Mouse (Mus musculus) layer of hippocampus, adult 9-11 months (tissue): Measurements from ENCODE around the gene Snrnp35.
"Not testable (repeated sequence)": the region's sequence is repeated elsewhere in the genome, so short reads cannot be mapped to it uniquely, and the experiment has no call there.

Experiments used
- DNase-seq: peaks from one replicate; pipeline ENCODE4 v3.0.0; 2022

Gene Snrnp35

DNA sequence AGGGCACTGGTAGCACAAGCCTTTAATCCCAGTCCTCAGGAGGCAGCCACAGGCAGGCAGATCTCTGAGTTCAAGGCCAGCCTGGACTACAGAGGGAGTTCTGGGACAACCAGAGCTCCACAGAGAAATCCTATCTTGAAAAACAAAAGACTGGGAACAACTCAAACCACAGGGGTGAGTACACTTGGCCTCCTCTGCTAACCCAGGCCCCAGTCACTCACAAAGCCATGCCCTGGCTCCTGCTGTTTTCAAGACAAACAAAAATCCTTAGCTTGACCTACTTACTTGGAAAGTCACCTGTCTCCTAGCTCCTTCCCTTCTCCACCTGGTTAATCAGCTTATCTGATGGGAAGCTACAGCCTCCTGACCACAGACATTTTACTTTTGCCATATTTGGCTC is 18.0 kb upstream of the Snrnp35 start:
- no peak for DNase-seq

- no peak for DNase-seq
Observed at GRCm38 (mm10) chr5:124467766-124468165, 15.2 kb upstream of the Snrnp35 start.

GRCm38 (mm10) chr5:124468365-124468764 is 14.6 kb upstream of the Snrnp35 start:
- DNase-seq: no peak

- DNase-seq: no peak
Observed at GRCm38 (mm10) chr5:124469486-124469885, 13.4 kb upstream of the Snrnp35 start.

- DNase-seq: no peak
Observed at GRCm38 (mm10) chr5:124470591-124471171, 12.3 kb upstream of the Snrnp35 start.

DNA sequence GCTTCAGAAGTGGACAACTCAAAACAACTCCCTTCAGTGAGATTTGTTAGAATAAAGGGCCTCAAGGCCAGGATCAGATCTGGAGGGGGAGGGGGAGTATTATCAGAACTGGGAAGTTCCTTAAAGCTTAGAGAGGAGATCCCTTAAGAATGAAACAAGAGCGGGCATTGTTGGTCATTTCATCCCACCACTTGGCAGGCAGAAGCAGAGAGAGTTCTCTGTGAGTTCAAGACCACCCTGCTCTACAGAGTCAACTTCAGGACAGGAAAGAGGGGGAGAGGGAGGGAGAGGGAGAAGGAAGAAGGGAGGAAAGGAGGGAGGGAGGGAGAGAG is 4.1 kb upstream of the Snrnp35 start:
- no peak for DNase-seq

DNA sequence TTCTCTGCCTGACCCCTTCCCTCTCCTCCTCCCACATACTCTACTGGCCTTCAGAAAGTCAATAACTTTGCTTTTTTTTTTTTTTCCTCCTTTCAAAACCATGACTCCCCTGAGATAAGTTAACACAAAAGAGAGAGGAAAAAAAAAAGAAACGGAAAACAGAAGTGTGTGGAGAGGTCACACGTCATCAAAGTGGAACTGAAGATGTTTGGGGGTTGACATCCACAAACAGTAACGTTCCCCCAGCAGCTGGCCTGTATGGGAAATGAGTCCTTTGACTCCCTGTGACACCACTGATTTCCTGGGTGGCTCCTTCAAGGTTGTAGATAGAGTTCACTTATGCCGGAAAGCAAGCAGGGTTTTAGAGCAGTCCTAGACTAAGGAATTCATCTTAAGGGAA is 2.8 kb upstream of the Snrnp35 start:
- DNase-seq: no peak

DNA sequence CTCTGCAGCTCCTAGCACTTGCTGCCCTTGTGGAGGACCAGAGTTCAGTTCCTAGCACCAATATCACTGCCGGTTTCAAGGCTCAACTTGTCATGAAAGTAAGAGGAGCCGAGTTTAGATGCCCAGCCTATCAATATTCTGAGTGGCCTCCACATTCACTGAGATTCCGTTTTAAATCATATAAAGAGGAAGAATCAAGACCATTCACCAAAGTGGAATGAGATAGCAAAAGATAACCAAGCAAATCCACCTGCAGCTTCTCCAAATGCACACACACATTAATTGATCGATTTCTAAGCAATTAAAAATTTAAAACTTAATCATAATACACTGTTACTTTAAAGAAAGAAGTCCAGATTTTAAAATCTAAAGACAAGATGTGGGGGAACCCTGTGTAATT is 1.2 kb upstream of the Snrnp35 start:
- DNase-seq: no peak

DNA sequence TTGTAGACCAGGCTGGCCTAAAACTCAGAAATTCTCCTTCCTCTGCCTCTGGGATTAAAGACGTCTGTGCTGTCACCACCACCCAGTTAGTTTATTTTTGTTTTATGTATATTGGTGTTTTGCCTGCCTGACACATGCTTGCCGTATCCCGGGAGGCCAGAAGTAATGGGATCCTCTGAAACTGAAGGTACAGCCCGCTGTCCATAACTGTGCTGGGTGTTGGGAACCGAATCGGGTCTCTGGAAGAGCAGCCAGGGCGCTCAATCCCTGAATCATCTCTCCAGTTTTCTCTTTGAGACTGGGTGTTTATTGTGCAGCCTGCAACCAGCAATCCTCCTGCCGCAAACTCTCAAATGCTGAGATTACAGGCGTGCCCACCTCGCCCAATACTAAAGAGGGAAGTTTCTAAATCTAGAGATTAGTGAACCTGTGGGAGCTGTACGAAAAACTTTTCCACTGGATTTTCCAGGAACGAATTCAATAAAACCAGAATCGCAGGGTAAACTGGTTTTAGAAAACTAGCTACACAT is 433 bp upstream of the Snrnp35 start:
- DNase-seq: no peak

DNA sequence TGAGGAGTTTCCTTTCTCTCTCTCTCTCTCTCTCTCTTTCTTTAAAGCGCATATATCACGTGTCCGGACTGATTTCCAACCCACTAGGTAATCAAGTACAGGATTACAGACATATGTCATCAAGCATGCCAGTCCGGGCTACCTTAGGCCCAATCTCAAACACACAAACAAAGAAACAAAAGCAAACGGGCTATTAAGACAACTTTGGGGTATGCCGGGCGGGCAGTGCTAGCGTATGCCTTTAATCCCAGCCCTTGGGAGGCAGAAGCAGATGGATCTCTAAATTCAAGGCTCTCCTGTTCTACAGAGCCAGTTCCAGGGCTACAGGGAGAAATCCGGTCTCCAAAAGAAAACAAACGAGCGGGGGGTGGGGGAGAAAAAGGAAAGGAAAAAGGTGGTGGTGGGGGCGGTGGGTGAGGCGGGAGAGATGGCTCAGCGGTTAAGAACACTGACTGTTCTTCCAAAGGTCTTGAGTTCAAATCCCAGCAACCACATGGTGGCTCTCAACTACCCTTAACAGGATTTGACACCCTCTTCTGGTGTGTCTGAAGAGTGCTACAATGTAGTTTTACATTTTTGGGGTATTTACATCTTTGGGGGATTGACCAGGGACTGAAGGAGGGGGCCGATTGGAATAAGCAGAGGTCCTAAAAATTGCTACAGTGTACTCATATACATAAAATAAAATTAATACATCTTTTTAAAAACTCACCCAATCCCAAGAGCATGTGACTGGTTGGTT is 892 bp downstream of the Snrnp35 start:
- DNase-seq: no peak

DNA sequence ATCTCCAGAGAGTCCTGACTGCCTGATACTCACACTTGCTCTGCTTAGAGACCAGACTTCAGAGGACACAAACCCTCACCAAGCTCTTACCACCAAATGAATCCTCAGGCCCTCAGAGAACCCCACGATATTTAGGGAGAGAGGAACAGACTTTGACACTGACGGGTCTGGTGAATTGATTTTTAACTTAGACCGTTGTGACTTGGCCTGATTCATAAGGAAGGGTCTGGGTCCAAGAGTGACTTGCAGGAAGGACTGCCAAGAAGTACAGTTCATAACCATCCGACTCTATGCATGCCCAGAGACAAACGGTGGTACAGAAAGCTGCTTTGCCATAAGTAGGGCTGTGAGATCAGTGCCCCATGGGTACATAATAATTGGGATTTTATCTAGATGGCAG is 2.7 kb downstream of the Snrnp35 start:
- no peak for DNase-seq

DNA sequence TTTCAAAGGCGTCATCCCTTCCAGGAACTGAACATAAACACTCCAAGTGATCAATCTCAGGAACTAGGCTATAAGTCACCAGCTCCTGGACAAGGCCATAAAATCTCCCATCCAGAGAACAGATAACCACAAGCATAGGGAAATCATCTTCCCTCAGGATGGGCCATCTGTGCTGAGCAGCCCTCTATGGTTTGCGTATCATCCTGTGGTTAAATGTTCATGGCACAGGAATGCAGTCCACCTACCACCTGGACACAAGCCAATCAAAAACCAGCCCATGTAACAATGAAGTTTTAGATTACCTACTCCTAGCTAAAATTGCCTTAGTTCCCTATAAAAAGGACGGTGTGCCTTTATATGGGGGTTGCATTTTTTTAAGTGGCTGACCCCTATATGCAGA is 6.0 kb downstream of the Snrnp35 start:
- no peak for DNase-seq

DNA sequence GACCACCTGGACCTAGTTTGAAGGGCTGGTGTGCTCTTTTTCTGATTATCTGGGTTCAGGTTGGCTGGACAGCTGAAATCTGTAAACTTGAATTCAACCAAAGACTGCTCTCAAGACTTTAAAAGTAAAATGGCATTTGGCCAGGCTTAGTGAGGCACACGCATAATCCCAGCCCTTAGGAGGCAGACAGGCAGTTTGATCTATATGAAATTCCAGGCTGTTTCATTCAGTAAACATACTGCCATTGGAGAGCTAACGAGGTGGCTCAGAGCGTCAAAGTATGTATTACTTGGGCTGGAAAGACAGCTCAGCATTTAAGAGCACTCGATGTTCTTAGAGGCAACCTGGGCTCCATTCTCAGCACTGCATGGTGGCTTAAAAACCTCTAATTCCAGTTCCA is 8.8 kb downstream of the Snrnp35 start:
- DNase-seq: no peak

DNA sequence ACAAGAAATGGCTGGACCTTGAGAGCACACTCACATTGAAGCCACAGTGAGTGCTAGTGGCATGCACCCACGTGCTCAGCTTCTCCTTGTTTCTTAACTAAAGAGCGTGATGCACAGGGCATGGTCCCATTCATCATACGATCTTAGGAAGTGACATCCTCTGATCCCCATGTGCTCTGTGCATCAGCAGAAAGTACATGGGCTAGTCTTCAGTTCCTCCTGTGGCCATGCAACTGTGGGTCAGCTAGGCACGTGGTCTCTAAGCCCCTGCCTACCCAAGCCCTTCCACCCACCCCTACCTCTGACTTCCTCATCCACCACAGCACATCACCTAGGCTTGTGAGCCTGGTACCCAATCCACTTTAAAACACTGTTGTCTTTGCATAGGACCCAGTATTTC is 9.7 kb downstream of the Snrnp35 start:
- peak; percentile 83 for DNase-seq

DNA sequence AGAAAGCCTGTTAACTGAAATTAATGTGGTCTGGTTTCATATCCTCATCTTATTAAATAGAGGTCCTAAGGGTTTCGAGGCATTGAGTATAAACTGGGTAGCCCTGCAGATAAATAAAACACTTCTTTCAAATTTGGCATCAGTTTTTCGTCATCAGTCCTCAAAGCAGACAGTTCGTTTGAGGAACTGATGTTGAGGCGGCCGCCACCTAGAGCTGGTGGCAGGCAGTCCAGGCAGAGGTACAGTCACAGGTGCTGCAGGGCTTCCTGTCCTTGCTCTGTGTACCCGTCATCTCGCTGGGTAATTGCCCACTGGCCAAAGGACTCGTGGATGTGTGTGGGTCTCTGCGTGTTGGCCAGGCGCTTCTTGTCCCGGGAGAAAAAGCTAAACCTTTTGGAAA is 10.5 kb downstream of the Snrnp35 start:
- no peak for DNase-seq

- DNase-seq: no peak
Observed at GRCm38 (mm10) chr5:124495547-124495946, 12.6 kb downstream of the Snrnp35 start.

- no peak for DNase-seq
Observed at GRCm38 (mm10) chr5:124496614-124497514, 13.9 kb downstream of the Snrnp35 start.

DNA sequence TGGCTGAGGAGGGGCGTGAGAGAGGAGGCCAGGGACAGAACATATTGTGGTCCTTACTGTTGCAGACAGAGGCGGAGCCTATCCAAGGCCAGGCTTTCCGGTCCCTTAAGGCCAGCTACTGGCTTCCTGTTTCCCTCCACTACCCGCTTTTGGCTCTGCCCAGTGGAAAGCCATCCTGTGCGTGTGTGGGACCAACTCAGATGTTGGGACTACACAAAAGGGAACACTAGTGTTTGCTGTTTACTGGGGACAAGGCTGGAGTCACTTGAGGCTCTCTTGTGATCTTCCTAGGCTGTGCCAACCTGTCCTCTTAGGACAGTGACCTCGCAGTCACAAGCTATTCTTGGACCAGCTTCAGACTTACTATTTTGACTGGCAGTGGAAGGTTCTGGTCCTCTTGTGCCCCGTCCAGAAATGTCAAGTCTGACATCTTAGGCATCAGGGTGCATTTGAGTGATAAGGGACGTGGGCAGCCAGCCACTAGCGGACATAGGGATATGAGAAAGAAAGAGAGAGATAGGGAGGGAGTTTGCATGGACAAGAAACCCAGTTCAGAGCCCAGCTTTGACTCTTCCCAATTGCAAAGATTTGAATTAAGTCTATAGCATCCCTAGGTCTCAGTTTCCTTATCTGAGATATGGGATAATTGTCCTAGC is 15.4 kb downstream of the Snrnp35 start:
- DNase-seq: peak; percentile 74

DNA sequence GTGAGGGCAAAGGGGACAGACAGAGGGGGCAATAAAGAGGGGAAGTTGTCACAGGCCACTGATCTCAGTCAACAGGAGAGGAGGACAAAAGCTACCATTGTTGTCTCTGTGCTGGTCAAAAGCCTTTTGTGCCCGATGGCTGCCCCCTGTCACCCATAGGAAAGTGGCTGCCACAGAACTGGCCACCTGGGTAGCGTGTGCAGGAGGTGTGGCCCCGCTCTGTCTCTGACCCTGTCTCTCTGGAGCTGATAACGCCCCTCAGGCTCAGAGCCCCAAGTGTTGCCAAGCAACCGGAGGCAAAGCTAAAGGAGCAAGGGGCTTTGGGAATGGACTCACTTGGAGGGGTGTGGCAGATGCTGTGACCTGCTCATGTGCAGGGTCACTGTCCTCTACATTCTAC is 16.1 kb downstream of the Snrnp35 start:
- DNase-seq: no peak

DNA sequence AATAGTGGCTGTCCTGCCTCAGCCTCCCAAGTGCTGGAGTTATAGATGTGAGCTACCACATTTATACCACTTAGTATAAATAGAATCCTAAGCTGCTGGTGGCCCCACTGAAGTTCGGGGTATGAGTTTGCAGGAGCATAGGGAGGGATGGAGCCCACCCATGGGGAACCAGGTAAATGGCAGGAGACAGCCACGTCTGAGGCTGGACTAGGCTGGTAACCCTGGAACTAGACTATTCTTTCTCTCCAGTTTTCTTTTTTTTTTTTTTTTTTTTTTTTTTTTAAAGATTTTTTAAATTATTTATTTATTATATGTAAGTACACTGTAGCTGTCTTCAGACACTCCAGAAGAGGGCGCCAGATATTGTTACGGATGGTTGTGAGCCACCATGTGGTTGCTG is 17.1 kb downstream of the Snrnp35 start:
- DNase-seq: not testable (repeated sequence)

- DNase-seq: peak; percentile 67
Observed at GRCm38 (mm10) chr5:124500573-124500972, 17.6 kb downstream of the Snrnp35 start.

DNA sequence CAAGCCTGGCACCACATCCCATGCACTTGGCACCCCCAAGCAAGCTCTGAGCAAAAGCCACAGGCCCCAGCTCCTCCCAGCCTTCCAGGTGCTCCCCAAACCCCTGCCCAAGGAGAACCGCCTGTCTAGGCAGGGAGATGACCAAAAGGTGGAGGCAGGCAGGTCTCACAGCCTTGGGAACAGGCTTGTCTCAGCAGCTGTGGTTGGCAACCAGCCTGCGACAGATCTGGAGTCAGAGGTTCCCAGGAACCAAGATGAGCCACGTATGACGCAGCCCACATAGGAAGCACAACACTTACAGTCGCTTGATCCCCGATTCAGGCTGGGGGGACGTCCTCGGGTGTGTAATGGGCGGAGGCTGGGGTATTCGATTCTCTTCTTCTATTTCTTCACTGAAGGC is 18.6 kb downstream of the Snrnp35 start:
- no peak for DNase-seq

DNA sequence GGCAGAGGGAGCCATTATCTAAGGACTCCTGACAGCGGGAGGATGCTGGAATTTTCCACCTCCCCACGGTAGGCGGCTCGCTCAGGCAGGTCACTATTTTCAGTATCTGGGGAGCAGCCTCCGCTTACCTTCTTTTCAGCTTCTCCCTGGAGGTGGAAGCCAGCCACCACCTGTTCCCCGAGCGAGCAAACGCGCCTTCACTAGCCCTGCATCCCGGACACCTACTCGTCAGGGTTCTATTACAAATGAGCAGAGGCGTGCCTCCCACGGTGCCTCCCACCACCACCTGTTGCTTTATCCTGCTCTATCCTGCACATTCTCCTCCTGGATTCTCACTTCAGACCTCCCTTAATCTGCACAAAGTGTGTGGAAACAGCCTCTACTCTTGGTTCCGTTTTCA is 20.8 kb downstream of the Snrnp35 start:
- peak; percentile 93 for DNase-seq
